Mouse (Mus musculus): Measurements from ENCODE around the gene Fam160b1.

DNA sequence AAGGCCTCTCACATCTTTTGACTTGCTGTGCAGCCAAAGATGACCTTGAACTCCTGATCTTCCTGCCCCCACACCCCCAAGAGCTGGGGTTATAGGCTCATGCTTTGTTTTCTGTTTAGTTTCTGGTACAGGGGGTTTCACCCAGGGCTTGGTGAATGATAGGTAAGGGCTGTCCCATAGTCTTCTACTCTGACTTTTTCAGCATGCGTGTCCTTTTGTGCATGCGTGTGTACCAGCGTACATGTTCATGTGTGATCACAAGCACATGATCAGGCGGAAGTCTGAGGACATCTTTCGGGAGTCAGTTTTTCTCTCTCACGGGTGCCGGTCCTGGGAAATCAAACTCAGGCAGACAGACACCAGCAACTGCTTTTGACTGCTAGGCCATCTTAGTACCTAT is 3.1 kb downstream of the Fam160b1 start:
- TF ChIP-seq CTCF (conservative IDR thresholded peaks at IDR 0.05; ENCODE audit: insufficient read depth, insufficient read length, low read depth, low read length), result no peak
- TF ChIP-seq POLR2A (IDR thresholded peaks at IDR 0.05; ENCODE audit: low read depth, low read length), result no peak
